Mouse (Mus musculus) Muller cell, postnatal 12 days (primary cell): Measurements from ENCODE around the gene Amd1.

ENCODE experiments used
- DNase-seq: peaks from one replicate; pipeline ENCODE4 v3.0.0-alpha.2; 2015; ENCODE audit errors: inconsistent ontology term

Gene Amd1

DNA sequence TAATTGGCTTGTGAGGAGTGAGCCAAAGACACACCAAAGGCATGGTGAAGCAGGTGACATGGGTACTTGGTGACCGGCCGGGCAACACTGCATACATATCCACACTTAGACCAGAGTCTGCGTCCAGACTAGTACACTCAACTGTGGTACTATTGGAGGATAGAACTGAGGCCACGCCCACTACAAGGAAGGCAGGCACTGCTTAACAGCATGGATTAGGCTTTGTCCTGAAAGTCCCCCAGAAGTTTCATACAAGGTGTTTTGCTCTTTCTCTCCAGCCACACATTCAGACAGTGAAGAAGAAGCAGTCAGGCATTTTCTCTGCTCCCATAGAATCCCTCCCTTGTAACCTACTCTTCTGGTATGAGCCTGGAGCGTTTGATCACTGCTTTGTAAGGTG, 45.3 kb downstream of the Amd1 start:
- peak; percentile 68 for DNase-seq

DNA sequence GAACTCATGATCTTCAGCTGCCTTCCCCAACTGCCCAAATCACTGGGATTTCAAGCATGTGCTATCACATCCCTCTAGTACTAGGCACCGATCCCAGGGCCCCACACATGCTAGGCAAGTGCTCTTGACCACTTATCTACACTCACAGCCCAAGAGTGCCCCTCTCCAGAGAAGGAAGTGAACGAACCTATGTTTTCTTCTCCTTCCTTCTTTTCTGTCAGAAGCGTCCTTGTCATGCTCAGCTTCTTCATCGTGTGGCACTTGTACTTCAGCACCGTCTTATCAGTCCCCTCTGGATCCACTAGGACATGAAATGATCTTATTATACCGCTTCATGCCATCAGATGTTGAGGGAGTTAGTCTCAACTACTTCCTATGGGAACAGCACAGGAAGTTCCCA, 51.0 kb downstream of the Amd1 start:
- no peak for DNase-seq

DNA sequence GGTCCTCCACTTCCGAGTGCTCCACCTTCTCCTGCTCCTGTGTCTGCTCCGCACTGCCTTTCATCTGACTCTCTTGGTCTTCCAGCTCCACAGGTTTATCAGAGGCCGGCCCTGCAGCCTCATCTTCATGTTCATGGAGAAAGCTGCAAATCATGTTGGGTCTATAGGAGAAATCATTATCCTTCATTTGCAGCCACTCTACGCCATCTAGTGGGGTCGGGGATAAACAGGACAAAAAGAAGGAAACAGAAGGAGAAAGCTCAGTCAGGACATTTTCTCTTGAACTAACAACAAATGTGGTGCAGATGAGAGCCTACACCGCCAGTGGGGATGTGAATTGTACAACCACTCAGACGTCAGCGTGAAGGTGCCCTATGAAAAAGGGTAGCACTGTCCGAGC, 52.4 kb downstream of the Amd1 start:
- DNase-seq: no peak

- no peak for DNase-seq
Measured at GRCm38 (mm10) chr10:40247166-40247716, 54.7 kb downstream of the Amd1 start.

GRCm38 (mm10) chr10:40246374-40247165, 55.4 kb downstream of the Amd1 start, which contains the start of gene Rpf2:
Rpf2 (minus strand) TSS chr10:40247036.
- peak; percentile 83 for DNase-seq

DNA sequence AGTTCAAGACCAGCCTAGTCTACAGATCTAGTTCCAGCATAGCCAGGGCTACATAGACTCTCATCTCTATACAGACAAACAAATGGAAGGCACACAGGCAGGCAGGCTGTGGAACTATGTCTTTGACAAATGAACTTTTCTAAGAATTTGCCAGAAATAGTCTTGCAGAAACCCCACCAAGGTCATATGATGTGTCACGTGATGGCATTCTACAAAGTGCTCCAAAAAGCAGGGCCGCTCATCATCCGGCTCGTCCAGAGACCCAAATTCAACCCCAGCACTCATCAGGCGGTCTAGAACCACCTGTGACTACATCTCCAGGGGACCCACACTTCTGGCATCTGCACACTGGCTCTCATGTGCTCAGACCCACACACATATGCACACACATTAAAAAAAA, 64.2 kb downstream of the Amd1 start:
- DNase-seq: no peak
